Mouse (Mus musculus): Measurements from ENCODE around the gene Rin2. TPM values are rescaled to one million over a fixed set of nuclear protein-coding genes. Genes with fewer than 3 reads are reported as not detected.

The Rin2 gene
- polyA plus RNA-seq (2015; fragmentation: Nextera tagmentation; extraction: Ambion mirVana): 18.2 and 18.6 TPM in 2 replicates

DNA sequence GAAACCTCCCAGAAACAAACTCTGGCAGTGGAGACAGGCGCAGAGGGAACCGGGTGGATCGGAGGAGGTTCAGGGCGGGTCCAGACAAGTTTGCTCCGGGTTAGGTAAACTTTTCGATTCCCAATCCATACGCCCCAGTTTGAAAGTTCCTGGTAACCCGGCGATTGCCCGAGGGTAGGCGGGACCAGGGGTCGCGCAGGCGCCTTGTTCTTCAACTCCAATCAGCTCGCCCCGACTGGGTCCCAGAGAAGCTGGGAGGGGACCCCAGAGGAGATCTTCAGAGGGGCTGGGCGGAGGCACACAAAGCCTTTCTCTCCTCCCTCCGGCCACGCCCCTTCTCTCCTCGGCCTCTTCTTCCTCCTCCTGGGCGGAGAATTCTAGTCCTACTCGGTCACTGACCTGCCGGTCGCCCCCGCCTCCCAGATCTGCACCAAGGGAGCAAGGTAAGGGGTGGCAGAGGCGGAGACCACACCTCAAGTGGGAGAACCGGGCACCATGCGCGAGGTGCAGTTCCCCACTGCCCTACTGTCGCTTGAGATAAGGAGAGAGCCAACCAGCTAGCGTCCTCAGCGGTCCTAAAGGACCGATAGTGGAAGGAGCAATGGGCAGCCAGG lies at the start of gene Rin2:
Gene Rin2, plus strand, starts transcription at position 74 of the 614 bp plus-strand sequence.
- peak within 1 kb of the TSS; percentile 91 for H3K4me2 ChIP-seq (replicated peaks)
- H3K4me3 ChIP-seq (replicated peaks): peak within 1 kb of the TSS; percentile 72
- peaks cover 18% of the 10 kb centered on the region; the same call in 1 of the 2 replicates for H3K4me1 ChIP-seq (replicated peaks)
- H3K9me3 ChIP-seq: no peaks in the 10 kb centered on the region
- no peaks in the 10 kb centered on the region for H3K36me3 ChIP-seq
- WGBS: under 1% methylated on average over 33 of the region's 33 CpGs
- H3K27me3 ChIP-seq (replicated peaks): no peaks in the 10 kb centered on the region
- peak within 1 kb of the TSS; percentile 67 for H3K9ac ChIP-seq
- peak; percentile 89 for ATAC-seq
- H3K27ac ChIP-seq: peak within 1 kb of the TSS; percentile 86

DNA sequence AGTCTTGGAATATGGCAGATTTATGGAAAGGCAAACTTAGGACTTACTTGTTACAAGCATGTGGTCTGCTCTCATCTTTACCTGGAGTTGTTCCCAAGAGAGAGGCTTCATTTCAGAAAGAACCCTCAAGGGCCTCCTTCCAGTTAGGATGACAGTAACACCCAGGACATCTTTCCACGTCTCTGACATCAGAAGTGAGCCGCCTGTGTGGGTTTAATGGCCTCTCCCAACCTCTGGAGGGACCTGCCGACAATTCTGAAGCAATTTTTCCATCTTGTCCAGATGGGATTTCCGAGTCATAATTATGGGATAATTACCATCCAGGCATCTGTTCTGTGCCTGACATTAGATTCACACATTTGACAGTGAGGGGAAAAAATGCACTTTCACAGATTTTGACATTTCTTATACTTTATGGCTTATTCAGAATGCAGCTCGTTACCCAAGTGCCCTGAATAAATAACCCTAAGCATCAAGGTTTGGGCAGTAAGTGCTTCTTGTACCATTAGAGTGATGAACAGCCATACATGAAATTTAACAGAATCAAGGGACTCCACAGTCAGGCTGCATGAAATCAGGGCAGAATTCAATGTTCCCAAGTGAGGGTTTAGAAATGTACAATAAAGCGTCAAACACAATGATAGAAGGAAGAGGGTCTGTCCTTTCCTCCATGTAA lies 43.8 kb upstream of the Rin2 start:
- no peaks in the 10 kb centered on the region for H3K9me3 ChIP-seq
- ATAC-seq: no peak
- no peak overlapping the region for H3K4me2 ChIP-seq (replicated peaks)
- no peaks in the 10 kb centered on the region for H3K27me3 ChIP-seq (replicated peaks)
- no peaks in the 10 kb centered on the region for H3K4me1 ChIP-seq (replicated peaks)
- H3K4me3 ChIP-seq (replicated peaks): no peak overlapping the region
- WGBS: 70% methylated on average over 6 of the region's 6 CpGs
- H3K9ac ChIP-seq: no peak overlapping the region
- no peak overlapping the region for H3K27ac ChIP-seq
- no peaks in the 10 kb centered on the region for H3K36me3 ChIP-seq

DNA sequence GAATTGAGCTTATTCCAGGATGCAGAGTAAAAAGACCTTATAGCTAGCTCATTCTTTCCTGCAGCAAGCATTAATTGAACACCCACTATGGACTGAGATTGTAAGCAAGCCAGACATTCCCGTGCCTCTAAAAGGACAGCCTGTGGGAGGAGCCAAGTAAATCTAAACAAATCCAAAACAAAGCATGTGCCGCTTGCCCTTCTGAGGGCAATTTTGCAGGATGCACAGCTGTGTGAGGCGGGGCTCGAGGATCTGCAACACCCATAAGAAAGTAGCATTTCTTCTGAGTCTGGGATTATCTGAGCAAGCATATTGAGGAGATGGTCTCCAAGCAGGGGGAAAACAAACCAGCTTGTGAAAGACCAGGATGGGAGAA lies 43.2 kb upstream of the Rin2 start:
- Histone ChIP-seq H3K27me3 (replicated peaks) (no peaks in the 10 kb centered on the region), H3K4me2 (replicated peaks) (no peak overlapping the region), H3K36me3 (no peaks in the 10 kb centered on the region), H3K9ac (no peak overlapping the region), H3K27ac (no peak overlapping the region), H3K4me1 (replicated peaks) (no peaks in the 10 kb centered on the region), H3K9me3 (no peaks in the 10 kb centered on the region), H3K4me3 (replicated peaks) (no peak overlapping the region)
- peak; percentile 45; the same call in 1 of the 2 replicates for ATAC-seq
- 29% methylated on average over 4 of the region's 4 CpGs for WGBS

DNA sequence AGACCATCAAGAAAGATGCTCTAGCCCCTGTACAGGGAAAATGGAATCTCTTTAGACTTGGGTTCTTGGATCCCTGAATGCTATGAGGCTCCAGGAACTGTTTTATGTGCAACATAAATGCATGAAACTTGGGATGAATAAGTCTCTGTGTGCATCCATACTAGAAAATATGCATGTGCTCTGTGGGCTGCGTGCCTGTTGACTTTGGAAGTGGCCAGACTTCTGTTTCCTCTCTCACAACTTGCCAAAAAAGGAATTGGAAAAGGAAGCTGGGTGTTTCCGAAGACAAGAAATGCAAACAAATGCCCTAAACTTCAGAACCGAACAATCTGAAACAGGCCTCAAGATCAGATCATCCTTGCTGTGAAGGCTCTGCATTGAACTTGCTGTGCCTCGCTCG lies 41.2 kb upstream of the Rin2 start:
- Histone ChIP-seq H3K4me3 (replicated peaks) (no peak overlapping the region), H3K36me3 (no peaks in the 10 kb centered on the region), H3K4me2 (replicated peaks) (no peak overlapping the region), H3K27ac (no peak overlapping the region), H3K9me3 (no peaks in the 10 kb centered on the region), H3K4me1 (replicated peaks) (no peaks in the 10 kb centered on the region), H3K9ac (no peak overlapping the region), H3K27me3 (replicated peaks) (no peaks in the 10 kb centered on the region)
- no peak for ATAC-seq
- WGBS: 52% methylated on average over 5 of the region's 5 CpGs

DNA sequence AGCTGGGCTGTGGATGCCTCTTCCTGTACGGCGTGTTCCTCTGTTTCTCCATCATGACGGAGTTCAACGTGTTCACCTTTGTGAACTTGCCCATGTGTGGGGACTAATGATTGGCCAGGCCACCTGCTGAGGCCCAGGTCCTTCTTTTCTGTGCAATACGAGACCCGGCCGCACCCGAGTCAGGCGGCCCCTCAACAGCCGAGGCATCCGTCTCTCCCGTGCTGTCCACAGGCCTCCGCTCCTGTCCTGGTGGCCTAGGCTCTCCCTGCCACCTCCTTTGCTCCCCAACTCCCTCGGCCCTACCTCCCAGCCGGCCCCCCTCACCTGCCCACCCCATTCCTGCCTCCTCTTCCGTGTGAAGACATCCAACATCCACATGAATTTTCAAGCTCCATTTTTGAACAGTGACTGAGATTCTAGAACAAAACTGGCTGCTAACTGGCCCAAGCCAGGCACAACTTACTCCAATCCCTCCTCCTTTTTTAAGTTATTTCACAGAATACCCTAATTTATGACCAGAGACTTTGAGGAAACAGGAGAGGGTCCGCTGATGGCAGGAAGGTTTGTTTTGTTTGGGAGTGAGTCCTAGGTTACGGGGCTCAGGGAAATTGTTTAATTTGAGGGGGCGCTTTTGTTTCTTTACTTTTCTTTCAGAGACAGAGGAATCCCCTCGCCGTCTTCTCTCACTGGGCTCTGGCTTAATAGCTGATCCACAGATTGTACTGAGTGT lies 34.6 kb upstream of the Rin2 start:
- ATAC-seq: no peak
- Histone ChIP-seq H3K4me1 (replicated peaks) (no peaks in the 10 kb centered on the region), H3K9me3 (no peaks in the 10 kb centered on the region), H3K27me3 (replicated peaks) (no peaks in the 10 kb centered on the region), H3K9ac (no peak overlapping the region), H3K36me3 (no peaks in the 10 kb centered on the region), H3K27ac (no peak overlapping the region), H3K4me2 (replicated peaks) (no peak overlapping the region), H3K4me3 (replicated peaks) (no peak overlapping the region)
- WGBS: 69% methylated on average over 21 of the region's 21 CpGs

DNA sequence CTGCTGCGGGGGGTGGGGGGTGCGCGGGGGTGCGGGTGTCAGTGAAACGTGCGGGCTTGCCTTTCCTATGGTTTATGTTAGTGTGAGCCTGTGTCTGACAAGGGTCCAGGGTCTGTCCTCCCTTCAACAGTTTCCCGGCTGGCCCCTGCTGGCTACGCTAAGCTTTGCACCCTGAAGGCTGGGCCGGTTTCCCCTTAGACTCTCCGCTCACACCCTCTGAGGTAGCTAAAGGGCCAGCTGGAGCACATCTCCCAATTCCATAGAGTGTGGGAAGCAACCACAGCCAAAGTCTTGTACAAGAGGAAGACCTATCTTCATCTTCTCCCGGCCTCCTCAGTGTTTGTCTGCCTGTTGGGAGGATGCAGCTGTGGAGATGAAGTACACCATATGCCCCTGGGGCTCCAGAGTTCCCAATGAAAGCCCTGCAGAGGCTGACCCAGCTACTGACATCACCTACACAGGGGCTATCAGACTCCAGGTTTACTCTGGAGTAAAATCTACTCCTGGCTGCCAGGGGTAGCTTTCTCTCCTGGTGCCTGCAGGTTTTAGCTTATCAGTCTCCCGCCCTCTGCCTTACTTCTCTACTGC lies 19.5 kb upstream of the Rin2 start:
- Histone ChIP-seq H3K4me2 (replicated peaks) (no peak overlapping the region), H3K9ac (no peak overlapping the region), H3K4me3 (replicated peaks) (no peak overlapping the region), H3K9me3 (no peaks in the 10 kb centered on the region), H3K27me3 (replicated peaks) (no peaks in the 10 kb centered on the region), H3K36me3 (no peaks in the 10 kb centered on the region), H3K27ac (no peak overlapping the region; the same call in 1 of the 2 replicates), H3K4me1 (replicated peaks) (no peaks in the 10 kb centered on the region)
- WGBS: 26% methylated on average over 12 of the region's 12 CpGs
- peak; percentile 75 for ATAC-seq

DNA sequence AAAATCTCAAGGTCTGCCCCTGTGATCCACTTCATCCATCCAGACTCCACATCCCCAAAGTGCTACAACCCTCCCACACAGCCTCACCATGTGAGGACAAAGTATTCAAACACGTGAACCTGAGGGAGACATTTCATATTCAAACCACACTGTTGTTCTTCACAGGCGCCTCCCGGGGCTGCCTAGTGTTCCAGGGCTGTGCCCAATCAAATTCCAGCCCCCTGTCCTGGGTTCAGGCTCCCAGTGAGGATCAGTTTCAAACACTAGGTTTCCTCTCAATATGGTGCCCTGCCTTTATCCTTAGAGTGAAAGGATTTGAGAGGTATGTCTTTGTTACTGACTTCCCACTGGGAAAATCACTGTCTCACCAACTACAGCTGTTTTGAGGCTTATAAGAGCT lies 18.9 kb upstream of the Rin2 start:
- Histone ChIP-seq H3K4me1 (replicated peaks) (0 out of 2 replicates have a peak, but pooled peaks cover 1% of the 10 kb centered on the region), H3K9ac (no peak overlapping the region), H3K4me3 (replicated peaks) (no peak overlapping the region), H3K4me2 (replicated peaks) (no peak overlapping the region), H3K9me3 (no peaks in the 10 kb centered on the region), H3K27ac (no peak overlapping the region), H3K27me3 (replicated peaks) (no peaks in the 10 kb centered on the region), H3K36me3 (no peaks in the 10 kb centered on the region)
- 64% methylated on average over 3 of the region's 3 CpGs for WGBS
- ATAC-seq: no peak

DNA sequence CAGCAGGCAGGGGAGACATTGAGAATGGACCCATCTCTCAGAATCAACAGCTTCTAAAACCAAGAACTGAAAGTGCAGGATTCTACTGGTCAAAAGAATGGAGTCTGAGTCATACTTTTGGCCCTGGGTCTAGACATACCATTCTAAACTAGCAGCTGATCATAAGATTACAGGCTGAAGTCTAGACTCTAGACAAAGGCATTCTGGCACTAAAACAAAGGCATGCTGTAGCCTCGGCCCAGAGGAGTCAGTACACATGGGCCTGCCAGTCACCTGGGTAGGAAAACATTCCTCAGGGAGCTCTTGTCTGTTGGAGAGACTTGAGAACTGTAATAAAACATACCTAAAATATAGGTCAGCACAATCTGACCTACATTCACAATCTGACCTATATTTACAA lies 18.3 kb upstream of the Rin2 start:
- Histone ChIP-seq H3K4me3 (replicated peaks) (no peak overlapping the region), H3K4me2 (replicated peaks) (no peak overlapping the region), H3K9ac (no peak overlapping the region), H3K9me3 (no peaks in the 10 kb centered on the region), H3K4me1 (replicated peaks) (0 out of 2 replicates have a peak, but pooled peaks cover 2% of the 10 kb centered on the region), H3K36me3 (no peaks in the 10 kb centered on the region), H3K27ac (no peak overlapping the region), H3K27me3 (replicated peaks) (no peaks in the 10 kb centered on the region)
- WGBS: 43% methylated on average over 1 of the region's 1 CpGs
- no peak for ATAC-seq

DNA sequence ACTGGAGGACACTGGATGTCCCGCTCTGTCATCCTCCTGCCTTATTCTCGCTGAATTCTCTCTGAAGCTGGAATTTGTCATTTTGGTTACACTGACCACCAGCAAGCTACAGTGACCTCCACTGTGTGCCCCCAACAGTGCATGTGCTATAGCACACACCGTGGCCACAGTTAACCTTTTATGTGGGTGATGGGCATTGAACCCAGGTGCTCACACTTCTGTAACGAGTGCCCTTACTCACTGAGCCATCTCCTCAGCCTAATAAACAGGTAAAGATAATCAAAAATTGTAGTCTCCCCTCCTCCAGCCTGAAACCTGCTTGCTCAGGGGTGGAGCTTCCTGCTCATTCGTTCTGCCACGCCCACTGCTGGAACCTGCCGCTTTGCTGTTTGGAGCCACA lies 13.8 kb upstream of the Rin2 start:
- whole genome bisulfite sequencing: 62% methylated on average over 7 of the region's 7 CpGs
- Histone ChIP-seq H3K4me3 (replicated peaks) (no peak overlapping the region), H3K4me1 (replicated peaks) (0 out of 2 replicates have a peak, but pooled peaks cover 2% of the 10 kb centered on the region), H3K9ac (no peak overlapping the region), H3K27me3 (replicated peaks) (no peaks in the 10 kb centered on the region), H3K9me3 (no peaks in the 10 kb centered on the region), H3K4me2 (replicated peaks) (no peak overlapping the region), H3K27ac (no peak overlapping the region), H3K36me3 (no peaks in the 10 kb centered on the region)
- peak; percentile 70 for ATAC-seq

- no peak overlapping the region for H3K4me3 ChIP-seq (replicated peaks)
- H3K4me2 ChIP-seq (replicated peaks): no peak overlapping the region
- no peaks in the 10 kb centered on the region for H3K27me3 ChIP-seq (replicated peaks)
- H3K9ac ChIP-seq: no peak overlapping the region
- H3K27ac ChIP-seq: no peak overlapping the region
- WGBS: 62% methylated on average over 7 of the region's 7 CpGs
- no peaks in the 10 kb centered on the region for H3K36me3 ChIP-seq
- 0 out of 2 replicates have a peak, but pooled peaks cover 2% of the 10 kb centered on the region for H3K4me1 ChIP-seq (replicated peaks)
- H3K9me3 ChIP-seq: no peaks in the 10 kb centered on the region
- no peak for ATAC-seq
Observed at GRCm38 (mm10) chr2:145663899-145664298, 11.1 kb upstream of the Rin2 start.

DNA sequence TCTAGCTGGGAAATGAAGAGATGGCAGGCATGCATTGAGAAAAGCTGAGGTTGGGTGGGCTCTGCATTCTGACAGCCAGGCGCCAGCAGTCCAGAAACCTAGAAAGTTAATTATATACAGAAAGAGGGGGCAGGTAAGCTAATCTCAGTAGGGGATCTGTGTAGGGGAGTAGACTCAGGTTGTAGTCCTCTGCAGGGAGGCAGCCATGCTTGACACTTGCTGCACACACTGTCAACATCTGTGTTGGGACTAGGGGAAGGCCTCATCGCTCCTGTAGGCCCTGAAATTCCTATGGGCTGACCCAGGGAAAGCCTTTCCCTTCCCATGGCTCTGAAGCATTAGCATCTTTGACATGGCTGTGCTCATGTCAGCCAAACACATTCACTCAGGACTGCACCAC lies 10.7 kb upstream of the Rin2 start:
- H3K27me3 ChIP-seq (replicated peaks): no peaks in the 10 kb centered on the region
- H3K4me1 ChIP-seq (replicated peaks): 0 out of 2 replicates have a peak, but pooled peaks cover 2% of the 10 kb centered on the region
- H3K36me3 ChIP-seq: no peaks in the 10 kb centered on the region
- no peak for ATAC-seq
- H3K27ac ChIP-seq: no peak overlapping the region
- no peak overlapping the region for H3K4me2 ChIP-seq (replicated peaks)
- H3K9me3 ChIP-seq: no peaks in the 10 kb centered on the region
- 69% methylated on average over 2 of the region's 2 CpGs for WGBS
- H3K4me3 ChIP-seq (replicated peaks): no peak overlapping the region
- H3K9ac ChIP-seq: no peak overlapping the region

DNA sequence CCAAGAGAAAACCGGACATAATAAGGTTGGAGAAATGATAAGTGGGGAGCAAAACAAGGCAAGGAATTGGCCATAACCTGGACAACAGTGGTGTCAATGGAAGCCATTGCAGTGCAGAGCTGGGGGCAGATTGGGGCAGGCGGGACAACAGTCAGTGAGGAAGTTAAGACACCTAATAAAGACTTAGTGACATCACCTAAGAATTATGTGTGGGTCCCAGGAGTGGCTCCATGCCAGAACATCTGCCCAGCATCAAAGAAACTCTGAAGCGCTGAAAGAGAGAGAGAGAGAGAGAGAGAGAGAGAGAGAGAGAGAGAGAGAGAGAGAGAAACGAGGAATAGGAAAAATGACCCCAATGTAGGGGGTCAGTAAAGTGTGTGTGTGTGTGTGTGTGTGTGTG lies 6.9 kb upstream of the Rin2 start:
- H3K27ac ChIP-seq: no peak overlapping the region
- no peaks in the 10 kb centered on the region for H3K27me3 ChIP-seq (replicated peaks)
- no peaks in the 10 kb centered on the region for H3K4me1 ChIP-seq (replicated peaks)
- H3K9me3 ChIP-seq: no peaks in the 10 kb centered on the region
- H3K36me3 ChIP-seq: no peaks in the 10 kb centered on the region
- H3K4me2 ChIP-seq (replicated peaks): no peak overlapping the region
- 58% methylated on average over 4 of the region's 4 CpGs for WGBS
- ATAC-seq: no peak
- H3K4me3 ChIP-seq (replicated peaks): no peak overlapping the region
- no peak overlapping the region for H3K9ac ChIP-seq

Data from intestine, embryonic 15.5 days (tissue).